Mouse (Mus musculus): ENCODE data around the gene Faap24.
A peak's percentile ranks its signal among the peaks of the same experiment; 100 is the strongest.

The Faap24 gene

DNA sequence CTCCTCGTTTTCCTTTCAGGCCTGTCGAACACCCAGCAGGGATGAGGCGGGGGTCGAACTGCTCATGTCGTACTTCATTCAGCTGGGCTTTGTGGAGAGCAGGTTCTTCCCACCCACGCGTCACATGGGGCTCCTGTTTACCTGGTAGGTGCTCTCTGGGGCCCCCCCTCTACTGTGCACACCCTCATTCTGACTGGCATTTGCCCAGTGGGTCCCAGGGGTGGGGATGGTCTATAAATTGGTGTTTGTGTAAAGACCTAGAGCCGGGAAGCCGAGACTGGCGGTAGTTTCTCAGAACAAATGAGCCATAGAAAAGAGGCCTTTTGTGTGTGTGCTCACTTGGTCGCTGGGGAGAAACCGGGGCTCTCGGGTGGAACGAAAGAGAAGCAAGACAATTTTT lies 25.5 kb downstream of the Faap24 start:
- DNase-seq (ENCODE audit: low spot score in 2 of 2): no peak

DNA sequence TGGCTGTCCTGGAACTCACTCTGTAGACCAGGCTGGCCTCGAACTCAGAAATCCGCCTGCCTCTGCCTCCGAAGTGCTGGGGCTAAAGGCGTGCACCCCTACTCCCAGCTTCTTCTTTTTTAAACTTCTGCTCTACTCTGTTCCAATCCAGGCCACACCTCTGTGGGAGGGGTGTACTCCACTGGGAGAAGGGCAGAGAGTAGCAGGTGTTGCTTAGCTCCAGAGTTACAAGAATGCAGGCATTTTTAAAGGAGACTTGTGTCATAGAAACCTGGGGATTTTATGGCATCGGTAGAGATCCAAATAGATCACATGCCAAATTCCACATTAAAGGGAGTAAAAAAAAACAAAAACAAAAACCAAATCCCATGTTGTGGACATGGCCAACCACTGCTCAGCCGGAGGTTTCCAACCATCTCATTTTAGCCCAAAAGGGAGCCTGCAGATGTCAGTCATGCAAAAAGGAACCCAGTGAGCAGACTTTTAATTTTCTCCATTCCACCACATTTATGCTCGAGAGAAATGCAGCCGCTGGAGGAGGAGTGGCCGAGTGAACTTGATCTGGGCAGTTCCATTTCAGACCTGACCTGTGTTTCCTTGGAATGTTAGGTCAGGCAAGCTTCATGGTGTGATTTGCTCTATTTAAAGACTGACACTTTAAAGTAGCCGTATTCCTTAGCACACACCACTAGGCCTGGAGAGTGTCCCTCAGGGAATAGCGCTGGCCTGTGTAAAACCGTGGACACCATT lies 31.3 kb downstream of the Faap24 start:
- no peak for DNase-seq (ENCODE audit: low spot score in 2 of 2)

DNA sequence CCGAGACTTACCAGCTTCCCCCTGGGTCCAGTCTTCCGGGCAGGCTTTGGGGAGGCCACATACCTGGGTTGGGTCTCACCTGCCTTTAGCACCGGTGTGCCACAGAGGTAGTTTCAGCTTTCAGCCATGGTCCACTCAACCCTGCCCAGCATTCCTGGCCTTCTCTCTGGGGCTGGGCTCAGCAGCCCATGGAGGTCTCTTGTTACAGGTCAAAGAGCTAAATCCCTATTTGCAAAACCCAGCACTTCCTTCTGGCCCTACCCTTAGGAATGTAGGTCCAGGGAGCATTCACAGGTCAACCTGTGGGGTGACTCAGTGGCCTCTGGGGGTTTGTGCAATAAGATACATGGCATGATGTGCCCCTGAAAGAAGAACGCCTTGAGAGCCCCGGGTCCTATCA lies 33.8 kb downstream of the Faap24 start:
- DNase-seq (ENCODE audit: low spot score in 2 of 2): no peak

GRCm38 (mm10) chr7:35362253-35362652 lies 34.4 kb downstream of the Faap24 start:
- no peak for DNase-seq (ENCODE audit: low spot score in 2 of 2)

DNA sequence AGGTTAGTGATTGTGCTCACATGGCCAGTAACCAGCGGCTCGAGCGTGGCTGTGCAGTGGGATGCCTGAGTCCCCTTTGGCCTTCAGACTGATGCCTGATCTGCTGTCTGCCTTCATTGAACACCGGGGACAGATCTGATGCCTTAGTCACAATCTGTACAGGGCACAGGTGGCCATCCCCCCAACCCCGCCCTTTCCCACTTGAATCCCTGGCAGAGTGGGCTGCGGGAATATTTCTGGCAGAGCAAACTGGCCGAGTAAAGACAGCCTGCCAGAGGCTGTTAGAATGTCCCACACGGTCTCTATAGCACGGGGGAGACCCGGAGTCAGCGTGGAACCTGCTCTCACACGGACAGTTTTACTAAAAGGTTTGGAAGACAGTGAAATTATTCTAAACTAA lies 39.0 kb downstream of the Faap24 start:
- DNase-seq (ENCODE audit: low spot score in 2 of 2): no peak

GRCm38 (mm10) chr7:35355303-35355872 lies 41.2 kb downstream of the Faap24 start:
- peak in 1 of 2 experiments; percentile 25 for DNase-seq (ENCODE audit: low spot score in 2 of 2)

DNA sequence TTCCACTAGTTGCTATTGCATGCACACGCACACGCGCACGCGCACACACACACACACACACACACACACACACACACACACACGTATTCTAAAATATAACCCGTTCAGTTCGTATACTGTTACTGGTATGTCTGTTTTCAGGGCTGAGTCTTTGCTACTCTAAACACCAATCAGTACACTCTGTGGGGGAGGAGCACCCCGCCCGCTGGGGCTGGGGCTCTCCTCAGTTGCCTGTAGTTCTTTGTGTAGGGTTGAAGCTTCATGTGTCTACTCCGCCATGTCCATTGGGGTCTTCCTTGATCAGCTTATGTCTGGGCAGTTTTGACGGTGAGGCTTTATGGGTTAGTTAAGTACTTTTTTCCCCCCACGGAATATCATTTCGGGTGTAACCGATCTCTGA lies 43.3 kb downstream of the Faap24 start:
- DNase-seq (ENCODE audit: low spot score in 2 of 2): no peak

GRCm38 (mm10) chr7:35351155-35351554 lies 45.5 kb downstream of the Faap24 start:
- no peak for DNase-seq (ENCODE audit: low spot score in 2 of 2)

DNA sequence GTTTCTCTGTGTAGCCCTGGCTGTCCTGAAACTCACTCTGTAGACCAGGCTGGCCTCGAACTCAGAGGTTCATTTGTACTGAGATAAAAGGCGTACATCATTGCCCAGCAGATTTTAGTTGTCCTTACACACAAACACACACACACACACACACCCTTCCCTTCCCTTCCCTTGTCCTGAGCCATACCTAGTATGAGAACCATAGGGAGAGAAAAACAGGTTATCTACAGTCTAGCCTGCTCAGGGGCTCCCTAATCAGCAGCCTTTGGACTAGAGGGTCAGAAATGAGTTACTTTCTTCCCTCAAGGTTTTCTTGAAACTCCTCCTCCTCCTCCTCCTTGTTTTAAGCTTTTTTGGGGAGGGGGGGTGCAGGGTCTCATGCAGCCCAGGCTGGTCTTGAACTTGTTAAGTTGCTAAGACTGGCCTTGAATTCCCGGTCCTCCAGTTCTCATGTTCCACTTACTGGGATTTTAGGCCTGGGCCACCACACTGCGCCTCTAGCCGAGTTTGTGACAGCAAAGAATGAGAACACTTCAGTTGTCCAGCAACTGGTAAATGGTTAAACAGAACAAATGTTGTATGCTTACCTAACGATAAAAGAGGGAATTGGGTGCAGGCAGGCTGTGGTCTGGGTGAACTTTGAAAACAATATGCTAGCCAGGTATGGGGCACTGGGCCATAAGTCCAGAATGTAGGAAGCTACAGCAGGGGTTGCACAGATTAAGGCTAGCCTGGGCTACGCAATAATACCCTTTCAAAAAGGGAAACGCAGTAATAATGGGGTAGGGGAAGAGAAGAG lies 46.6 kb downstream of the Faap24 start:
- DNase-seq (ENCODE audit: low spot score in 2 of 2): no peak

GRCm38 (mm10) chr7:35349022-35349421 lies 47.6 kb downstream of the Faap24 start:
- no peak for DNase-seq (ENCODE audit: low spot score in 2 of 2)

DNA sequence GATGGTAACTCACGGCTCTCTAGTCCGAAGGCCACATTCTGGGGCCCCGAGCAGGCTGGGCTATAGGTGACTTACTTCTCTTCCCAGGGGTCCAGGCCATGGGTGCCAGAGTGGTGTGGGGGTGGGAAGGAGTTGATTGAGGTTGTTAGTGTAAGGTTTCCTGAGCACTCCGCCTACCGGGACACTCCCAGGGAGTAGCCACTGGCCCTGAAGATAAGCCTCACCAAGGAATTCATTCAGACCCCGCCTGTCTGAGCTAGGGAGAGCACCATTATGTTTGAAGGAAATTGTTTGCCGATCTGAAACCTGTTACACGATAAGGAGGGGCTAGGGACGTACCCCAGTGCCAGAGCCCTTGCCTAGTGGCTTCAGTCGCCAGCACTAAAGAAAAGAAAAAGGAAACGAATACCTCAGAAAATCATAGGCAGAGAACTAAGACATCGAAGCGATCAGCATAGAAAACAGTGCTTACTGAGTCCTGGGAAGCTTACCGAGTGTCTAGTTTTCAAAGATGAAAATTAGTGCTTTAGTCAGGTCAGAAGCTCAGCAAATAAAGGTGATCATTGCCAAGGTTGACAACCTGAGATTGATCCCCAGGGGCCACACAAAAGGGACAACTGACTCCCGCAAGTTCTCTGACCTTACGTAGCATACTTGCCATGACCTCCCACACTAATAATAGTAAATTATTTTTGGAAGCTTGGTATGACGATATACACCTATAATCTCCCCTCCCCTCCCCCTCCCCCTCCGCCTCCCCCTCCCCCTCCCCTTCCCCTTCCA lies 48.5 kb downstream of the Faap24 start:
- no peak for DNase-seq (ENCODE audit: low spot score in 2 of 2)

DNA sequence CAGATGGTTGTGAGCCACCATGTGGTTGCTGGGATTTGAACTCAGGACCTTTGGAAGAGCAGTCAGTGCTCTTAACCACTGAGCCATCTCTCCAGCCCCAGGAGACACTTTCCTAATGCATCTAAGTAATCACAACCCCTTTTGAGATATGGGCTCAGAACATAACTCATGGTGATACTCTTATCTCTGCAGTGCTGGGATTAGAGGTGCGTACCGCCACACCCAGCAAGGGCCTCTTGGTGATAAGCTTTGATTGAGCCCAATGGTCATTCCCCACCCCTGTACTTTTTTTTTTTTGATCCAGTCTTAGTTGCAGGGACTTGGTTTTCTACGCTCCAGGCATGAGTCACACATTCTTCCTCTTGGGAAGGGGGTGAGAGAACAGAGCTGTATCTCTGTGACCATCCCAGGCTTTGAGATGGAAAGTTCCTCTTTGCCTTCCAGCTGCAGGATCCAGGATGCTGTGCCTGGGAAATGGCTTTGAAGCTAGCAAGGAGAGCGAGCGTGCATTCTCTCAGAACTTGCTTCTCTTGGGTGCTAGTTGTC lies 51.8 kb downstream of the Faap24 start:
- DNase-seq (ENCODE audit: low spot score in 2 of 2): no peak

- no peak for DNase-seq (ENCODE audit: low spot score in 2 of 2)
Measured at GRCm38 (mm10) chr7:35342498-35342897, 54.1 kb downstream of the Faap24 start.

Data from urinary bladder, adult 18-20 months (tissue).